Mouse (Mus musculus): Measurements from ENCODE around the gene Elane. TPM values are rescaled to one million over a fixed set of nuclear protein-coding genes. Genes with fewer than 3 reads are reported as not detected.

The Elane gene
- total RNA-seq, 2 experiments from 2014 or later, result not detected

DNA sequence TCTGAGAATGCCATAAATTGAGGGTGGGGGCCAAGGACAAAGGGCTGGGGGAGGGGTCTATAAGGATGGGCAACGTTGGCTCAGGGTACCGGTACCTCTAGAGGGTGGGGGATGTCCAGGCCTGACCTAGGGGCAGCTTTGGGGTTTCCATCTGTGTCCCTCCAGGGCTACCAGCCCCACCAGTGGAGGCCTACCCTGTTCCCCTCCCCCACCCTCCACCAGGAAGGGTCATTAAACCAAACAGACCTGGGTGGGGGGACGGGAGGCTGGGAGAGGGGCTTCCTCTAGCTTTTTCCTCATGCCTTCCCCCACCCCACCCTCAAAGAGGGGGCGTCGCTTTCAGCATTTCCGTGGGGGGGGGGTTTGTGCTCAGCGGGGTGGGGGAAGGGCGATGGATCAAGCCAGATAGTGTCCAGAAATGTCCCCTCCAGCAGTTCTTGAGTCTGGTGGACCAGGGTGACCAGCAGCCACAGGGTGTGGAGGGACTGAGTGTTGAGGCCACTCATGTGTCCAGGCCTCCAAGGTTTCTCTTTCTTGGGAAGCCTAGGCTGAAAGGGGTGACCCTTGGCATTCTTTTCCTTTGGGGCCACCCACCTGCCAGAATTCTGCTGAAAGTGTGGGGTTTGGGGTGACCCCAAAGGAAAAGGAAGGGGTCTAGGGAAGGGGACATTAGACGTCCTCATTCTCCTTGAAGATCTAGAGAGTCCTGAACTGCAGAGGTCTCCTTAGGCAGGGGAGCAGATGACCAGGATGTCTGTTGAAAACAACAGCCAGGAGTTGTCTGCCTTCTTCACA, 43.1 kb downstream of the Elane start:
- no peak for DNase-seq (ENCODE audit: low spot score in 2 of 2)

DNA sequence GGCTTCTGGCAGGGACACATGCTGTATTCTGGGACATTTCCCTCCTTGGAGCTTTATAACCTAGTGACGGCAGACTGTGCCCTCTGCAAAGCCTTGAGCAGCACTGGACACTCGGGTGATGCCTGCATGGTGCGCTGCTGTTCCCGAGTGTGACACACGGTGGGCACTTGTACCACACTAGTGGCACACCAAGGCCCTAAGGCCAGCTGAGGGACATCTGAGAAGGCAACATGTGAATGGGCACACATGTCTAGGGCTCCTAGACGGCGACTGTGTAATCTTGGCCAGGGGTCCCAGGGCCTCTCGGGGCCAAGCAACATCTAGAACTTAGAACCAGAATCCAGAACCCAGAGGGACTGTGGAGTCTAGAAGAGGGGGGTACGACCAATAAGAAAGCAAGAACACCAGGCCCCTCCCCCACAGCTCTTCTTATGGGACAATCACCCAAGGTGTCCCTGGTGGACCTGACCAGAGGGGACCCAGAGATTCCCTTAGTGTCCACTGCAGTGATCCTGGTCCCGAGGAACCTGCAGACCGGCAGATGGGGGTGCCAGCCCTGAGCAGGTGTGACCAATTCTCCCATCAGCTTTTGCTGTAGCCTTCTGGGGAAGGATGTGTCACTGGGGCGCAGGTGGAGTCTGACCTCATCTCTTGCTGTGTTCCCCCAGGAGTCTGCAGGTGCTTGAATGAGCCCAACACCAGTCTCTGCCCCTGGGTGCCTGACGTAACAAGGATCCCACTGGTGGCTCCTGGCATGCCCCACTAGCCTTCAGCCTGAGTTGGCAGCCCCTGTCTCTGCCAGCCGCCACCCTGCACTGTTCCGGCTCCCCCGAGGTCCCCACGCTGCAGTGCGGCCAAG, 44.1 kb downstream of the Elane start:
- DNase-seq (ENCODE audit: low spot score in 2 of 2), result no peak

DNA sequence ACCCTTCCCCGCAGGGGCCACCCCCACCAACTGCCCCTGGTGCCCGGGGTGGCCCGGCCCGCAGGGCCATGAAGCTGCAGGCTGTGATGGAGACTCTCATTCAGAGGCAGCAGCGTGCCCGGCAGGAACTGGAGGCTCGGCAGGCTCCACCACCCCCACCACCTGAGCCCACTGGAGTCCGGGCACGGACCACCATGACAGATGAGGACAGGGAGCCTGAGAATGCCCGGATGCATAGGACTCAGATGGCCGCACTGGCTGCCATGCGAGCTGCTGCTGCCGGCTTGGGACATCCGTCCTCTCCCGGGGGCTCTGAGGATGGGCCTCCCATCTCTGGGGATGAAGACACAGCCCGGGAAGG, 44.8 kb downstream of the Elane start:
- DNase-seq (ENCODE audit: low spot score in 2 of 2), result no peak

DNA sequence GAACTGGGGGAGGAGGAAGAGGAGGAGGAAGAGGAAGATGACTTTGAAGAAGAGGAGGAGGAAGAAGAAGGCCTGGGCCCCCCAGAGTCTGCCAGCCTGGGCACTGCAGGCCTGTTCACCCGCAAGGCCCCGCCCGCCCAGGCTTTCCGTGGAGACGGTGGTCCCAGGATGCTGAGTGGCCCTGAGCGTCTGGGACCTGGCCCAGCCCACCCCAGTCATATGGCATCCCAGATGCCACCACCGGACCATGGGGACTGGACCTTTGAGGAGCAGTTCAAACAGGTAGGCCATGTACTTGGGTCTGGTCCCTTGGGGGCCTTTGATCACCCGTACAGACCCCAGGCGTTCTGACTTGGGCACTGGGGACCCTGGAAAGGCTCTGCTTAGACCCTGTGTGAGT, 45.8 kb downstream of the Elane start:
- no peak for DNase-seq (ENCODE audit: low spot score in 2 of 2)

DNA sequence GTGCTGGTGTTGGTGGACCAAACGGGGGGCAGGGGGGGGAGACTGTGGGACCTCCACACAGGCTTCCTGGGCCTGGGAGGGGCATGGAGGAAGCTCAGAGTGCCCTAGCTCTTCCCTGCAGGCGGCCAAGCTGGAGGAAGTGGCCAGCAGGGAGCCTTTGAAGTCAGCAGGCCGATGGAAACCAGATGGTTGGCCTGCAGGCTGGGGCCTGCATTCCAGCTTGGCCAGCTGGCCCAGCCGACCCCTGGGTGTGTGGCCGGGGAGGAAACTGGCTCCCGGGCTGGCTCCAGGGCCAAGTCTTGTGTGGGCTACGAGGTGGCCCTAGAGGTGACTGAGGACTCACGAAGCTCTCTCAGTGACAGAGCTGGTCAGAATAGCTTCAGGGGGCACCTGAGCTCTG, 46.7 kb downstream of the Elane start:
- peak; percentile 56 to 57 for DNase-seq (ENCODE audit: low spot score in 2 of 2)

DNA sequence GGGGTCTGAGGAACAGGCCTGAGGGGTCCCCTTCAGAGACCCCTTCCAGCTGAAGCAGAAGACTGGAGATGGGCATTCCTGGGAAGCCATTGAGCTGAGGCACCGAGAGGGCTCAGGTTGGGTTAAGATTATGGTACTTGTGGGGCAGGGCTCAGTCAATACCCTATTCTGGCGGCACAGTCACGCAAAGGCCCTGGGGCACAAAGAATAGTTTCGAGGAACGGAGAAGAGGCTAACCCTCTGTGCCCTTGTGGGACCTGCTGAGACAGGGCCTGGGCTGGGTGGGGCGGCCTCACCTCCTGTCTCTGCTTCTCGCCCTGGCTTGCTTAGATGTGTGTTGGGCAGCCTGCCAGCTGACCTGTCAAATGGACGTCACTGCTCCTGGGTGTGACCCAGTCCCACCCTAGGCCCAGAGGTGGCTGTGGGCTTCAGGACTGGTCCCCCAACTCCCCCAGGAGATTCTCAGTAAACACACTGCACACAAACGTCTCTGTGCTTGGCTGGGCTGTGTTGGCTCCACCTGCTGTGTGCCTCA, 47.2 kb downstream of the Elane start:
- no peak for DNase-seq (ENCODE audit: low spot score in 2 of 2)

DNA sequence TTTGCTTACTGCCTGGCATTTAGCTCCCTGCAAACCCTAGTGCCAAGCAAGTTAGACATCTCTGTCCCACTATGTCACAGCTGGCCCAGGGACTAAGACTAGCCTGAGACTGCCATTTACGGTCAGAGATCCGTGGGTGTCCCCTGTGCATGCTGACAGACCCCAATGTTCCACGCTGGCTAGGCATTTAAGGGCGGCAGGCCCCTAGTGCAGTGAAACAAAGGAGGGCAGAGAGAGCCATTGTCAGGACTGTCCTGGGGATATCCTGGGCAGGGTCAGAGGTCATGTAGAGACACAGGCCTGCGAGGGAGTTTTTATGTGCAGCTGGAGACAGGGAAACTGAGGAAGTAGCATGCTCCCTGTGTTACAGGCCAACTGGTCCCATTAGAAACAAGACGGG, 47.8 kb downstream of the Elane start:
- no peak for DNase-seq (ENCODE audit: low spot score in 2 of 2)

DNA sequence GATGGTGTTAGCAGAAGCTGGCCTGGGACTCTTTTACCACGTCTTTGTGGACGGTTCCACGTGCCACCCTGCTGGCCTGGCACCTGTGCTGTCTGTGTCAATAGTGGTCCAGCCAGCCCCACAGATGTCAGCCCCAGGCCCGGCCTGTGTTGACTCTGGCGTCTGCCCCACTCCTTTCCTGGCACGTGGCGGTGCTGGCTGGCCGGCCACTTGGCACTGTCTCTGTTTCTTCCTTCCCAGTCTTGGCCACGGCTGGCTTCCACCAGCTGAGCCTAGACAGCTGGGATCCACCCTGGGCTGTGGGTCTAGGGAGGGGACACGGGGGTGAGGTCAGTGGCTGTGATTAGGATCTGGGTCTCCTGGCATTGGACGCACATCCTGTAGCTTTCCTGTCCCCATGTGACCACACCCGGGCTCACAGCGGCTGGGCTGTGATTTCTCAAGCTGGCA, 48.2 kb downstream of the Elane start:
- peak; percentile 84 to 87 for DNase-seq (ENCODE audit: low spot score in 2 of 2)

DNA sequence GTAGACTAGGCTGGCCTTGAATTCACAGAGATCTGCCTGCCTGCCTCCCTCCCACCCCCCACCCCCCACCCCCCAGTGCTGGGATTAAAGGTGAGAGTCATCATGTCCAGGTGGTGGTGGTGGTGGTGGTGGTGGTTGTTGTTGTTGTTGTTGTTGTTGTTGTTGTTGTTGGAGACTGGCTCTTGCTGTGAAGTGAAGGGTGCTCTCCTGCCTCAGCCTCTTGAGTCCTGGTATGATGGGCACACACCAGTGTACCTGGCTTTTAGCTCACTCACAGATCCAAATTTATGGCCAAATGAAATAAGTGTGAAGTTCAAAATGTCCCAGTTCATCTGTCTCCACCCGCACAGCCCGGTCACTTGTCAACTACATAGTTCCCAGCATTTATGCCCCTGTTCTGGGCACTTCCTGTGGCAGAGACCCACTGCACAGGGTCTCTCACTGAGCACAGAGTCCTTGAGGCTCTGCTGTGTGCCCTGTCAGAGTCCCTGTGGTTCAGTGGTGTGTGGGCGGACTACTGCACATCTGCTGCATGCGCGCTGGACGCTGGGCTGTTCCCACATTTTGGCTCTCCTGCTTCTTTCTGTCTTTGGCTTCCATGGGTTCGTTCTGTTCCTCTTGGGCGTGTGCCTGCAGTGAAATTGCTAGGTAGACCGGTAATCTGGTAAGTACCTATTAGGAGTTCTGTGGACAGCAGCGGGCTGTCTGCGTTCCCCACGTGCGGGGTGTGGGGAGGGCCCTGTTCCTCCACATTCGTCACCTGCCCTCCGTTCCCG, 48.9 kb downstream of the Elane start:
- DNase-seq (ENCODE audit: low spot score in 2 of 2), result no peak

DNA sequence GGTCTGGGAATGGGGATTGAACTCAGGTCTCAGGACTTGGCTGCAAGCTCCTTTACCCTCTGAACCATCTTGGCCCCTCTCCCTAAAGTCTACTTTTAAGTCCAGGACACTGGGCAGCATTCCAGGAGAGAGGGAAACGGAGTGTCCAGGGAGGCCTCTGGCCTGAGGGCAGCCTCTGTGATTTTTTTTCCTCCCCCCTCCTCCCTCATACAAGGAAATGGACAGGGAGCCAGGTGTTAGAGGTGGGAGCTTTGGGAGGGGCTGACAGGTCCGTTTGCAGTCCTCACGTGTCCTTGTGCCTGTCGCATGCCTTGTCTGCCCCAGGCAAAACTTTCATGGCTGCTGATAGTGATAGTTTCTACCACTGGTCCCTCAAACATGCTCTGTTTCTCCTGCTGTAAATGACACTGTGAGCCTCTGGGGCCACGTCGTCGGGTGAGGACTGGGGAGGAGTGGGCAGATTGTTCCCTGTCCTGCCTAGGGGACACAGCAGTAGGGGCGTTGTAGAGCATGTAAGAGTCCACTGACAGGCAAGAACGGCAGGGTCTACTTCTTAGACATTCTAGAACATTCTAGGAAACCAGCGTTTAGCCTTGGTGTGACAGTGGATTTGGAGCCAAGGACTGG, 50.4 kb downstream of the Elane start:
- no peak for DNase-seq (ENCODE audit: low spot score in 2 of 2)

DNA sequence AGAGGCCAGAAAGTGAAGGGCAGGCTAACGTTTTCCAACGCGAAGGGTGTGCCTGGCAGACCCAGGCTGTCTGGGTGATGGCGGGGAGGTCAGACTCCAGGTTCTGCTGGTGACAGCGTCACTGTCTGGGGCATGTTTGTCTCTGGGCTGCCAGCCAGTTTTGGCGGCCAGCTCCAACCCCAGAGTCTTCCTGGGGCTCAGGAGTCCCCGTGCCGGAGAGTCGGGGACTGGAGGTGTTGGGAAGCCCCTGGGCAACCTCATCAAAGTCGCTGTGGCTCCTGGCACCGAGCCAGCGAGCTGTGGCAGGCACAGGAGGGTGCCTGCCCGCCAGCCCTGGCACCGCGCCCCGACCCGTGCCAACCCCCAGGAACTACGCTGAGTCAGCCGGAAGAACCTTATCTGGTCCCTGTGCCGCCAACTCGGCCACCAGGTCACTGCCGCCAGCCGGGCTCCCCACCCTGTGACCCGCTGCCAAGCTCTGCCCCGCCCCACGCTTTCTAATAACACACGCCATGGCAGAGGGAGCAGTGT, 50.9 kb downstream of the Elane start:
- DNase-seq (ENCODE audit: low spot score in 2 of 2), result no peak

Small RNA genes lying within 50 kb of the gene (microRNA-seq; reads per million reads assigned to microRNA genes)
- gene Mir6910, result 0 to 0.39 reads per million in 2 experiments

Other genes with a start within 250 kb of the Elane start
- gene Shc2, start 248.3 kb upstream of the Elane start, total RNA-seq (2021), result 10 to 100 TPM; 48.0 to 48.3 TPM
- gene Odf3l2, start 240.5 kb upstream of the Elane start, total RNA-seq (2021), result under 1 TPM; 0.39 to 0.62 TPM
- under 1 TPM in 1 of 2 experiments, not detected in 1; 0.32 TPM for gene Madcam1, start 221.7 kb upstream of the Elane start, total RNA-seq (2021)
- 10 to 100 TPM; 68.5 to 80.9 TPM for gene Tpgs1, start 216.9 kb upstream of the Elane start, total RNA-seq (2021)
- 10 to 100 TPM; 54.8 to 56.2 TPM for gene Cdc34, start 204.1 kb upstream of the Elane start, total RNA-seq (2021)
- 1 to 10 TPM; 1.6 to 1.8 TPM for gene Gzmm, start 197.2 kb upstream of the Elane start, total RNA-seq (2021)
- gene Bsg, start 181.8 kb upstream of the Elane start, total RNA-seq (2021), result 100 to 1,000 TPM; 692 to 694 TPM
- 10 to 100 TPM; 82.8 to 84.2 TPM for gene Hcn2, start 169.6 kb upstream of the Elane start, total RNA-seq (2021)
- gene Polrmt, start 139.7 kb upstream of the Elane start, total RNA-seq (2021), result 10 to 100 TPM; 36.1 to 44.7 TPM
- gene Fgf22, start 131.2 kb upstream of the Elane start, total RNA-seq (2021), result 1 to 10 TPM; 1.2 to 1.7 TPM
- gene Rnf126, start 119.3 kb upstream of the Elane start, total RNA-seq (2021), result 10 to 100 TPM; 90.8 to 97.7 TPM
- gene Fstl3, start 109.0 kb upstream of the Elane start, total RNA-seq (2021), result 1 to 10 TPM; 1.3 to 1.5 TPM
- gene Prss57, start 95.3 kb upstream of the Elane start, total RNA-seq (2021), result under 1 TPM; 0.21 to 0.31 TPM
- 100 to 1,000 TPM; 392 to 395 TPM for gene Palm, start 92.7 kb upstream of the Elane start, total RNA-seq (2021)
- under 1 TPM; 0.33 to 0.78 TPM for gene Misp, start 65.3 kb upstream of the Elane start, total RNA-seq (2021)
- 10 to 100 TPM; 63.8 to 66.5 TPM for gene Ptbp1, start 31.8 kb upstream of the Elane start, total RNA-seq (2021)
- gene Prtn3, start 11.8 kb upstream of the Elane start, total RNA-seq (2021), result 1 to 10 TPM; 3.6 to 3.7 TPM
- 100 to 1,000 TPM; 113 TPM for gene Plppr3, start 11.6 kb upstream of the Elane start, total RNA-seq (2021)
- gene Cfd, start 4.6 kb downstream of the Elane start, total RNA-seq (2021), result not detected
- gene Med16, start 22.7 kb downstream of the Elane start, total RNA-seq (2021), result 10 to 100 TPM; 55.7 to 56.2 TPM
- not detected for gene Gm26602, start 24.6 kb downstream of the Elane start, total RNA-seq (2021)
- gene Kiss1r, start 30.7 kb downstream of the Elane start, total RNA-seq (2021), result 1 to 10 TPM; 7.5 TPM
- gene R3hdm4, start 35.0 kb downstream of the Elane start, total RNA-seq (2021), result 100 to 1,000 TPM; 380 to 386 TPM
- 1 to 10 TPM; 5.5 to 8.4 TPM for gene Arid3a, start 40.8 kb downstream of the Elane start, total RNA-seq (2021)
- gene Wdr18, start 73.9 kb downstream of the Elane start, total RNA-seq (2021), result 10 to 100 TPM; 41.8 to 46.5 TPM
- under 1 TPM; 0.13 to 0.27 TPM for gene Grin3b, start 84.5 kb downstream of the Elane start, total RNA-seq (2021)
- gene Tmem259, start 98.1 kb downstream of the Elane start, total RNA-seq (2021), result 100 to 1,000 TPM; 137 to 139 TPM
- gene Cnn2, start 102.3 kb downstream of the Elane start, total RNA-seq (2021), result 10 to 100 TPM in 1 of 2 experiments, 1 to 10 TPM in 1; 8.2 to 10.3 TPM
- gene Abca7, start 110.2 kb downstream of the Elane start, total RNA-seq (2021), result 10 to 100 TPM in 1 of 2 experiments, 1 to 10 TPM in 1; 9.3 to 10.3 TPM
- 1 to 10 TPM; 3.3 to 3.8 TPM for gene Arhgap45, start 130.4 kb downstream of the Elane start, total RNA-seq (2021)
- gene Polr2e, start 153.5 kb downstream of the Elane start, total RNA-seq (2021), result 10 to 100 TPM; 66.9 to 76.7 TPM
- 100 to 1,000 TPM; 408 to 448 TPM for gene Gpx4, start 160.9 kb downstream of the Elane start, total RNA-seq (2021)
- gene Sbno2, start 219.3 kb downstream of the Elane start, total RNA-seq (2021), result 10 to 100 TPM; 19.7 to 23.9 TPM
- 10 to 100 TPM; 77.1 to 88.3 TPM for gene Stk11, start 229.6 kb downstream of the Elane start, total RNA-seq (2021)